ENCODE assay signal across 8 mouse cellular contexts in the genomic region with DNA sequence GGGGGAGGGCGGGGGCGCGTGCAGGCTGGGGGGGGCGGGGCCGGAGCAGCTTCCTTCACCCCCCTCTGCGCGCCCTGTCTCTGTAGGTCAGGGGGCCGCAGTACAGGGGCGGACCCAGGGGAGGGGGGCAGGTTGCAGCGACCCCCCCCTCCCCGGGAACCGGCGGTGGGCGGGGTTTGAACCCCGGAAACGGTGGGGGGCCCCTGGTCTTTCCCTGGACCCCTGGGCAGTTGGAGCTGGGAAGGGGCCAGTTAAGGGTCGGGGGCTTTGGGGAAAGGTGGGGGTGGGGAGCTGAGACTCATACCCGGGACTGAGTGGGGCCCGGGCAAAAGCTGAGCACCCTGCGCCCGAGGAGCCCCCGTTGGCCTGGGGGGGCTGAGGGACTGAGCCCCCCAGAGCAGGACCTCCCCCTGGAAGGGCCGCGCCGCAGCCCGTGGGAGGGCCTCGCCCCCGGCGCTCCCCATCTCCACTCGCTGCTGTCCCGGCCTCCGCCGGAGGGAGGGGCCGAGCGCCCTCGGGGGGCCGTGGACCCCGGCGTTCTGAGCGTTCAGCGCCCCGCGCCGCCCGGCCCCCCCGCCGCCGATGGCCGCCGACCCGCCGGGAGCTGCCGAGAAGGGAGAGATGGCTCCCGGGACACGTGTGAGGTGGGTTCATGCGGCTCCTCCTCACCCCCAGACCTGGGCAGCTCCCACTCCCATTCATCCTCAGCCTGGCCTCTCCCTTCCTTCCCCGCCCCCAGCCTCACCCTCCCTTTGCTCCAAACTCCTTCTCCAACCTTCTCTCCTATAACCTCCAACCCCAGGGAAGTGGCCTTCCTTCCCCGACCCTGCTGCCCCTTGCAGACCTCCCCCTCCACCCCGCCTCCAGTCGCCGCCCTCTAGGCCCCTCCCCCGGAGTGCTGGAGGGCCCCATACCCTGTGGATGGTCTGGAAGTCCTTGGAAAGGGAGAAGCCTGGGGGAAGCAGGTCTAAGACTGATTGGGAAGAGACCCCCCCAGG. TPM values are rescaled to one million over a fixed set of nuclear protein-coding genes. Genes with fewer than 3 reads are reported as not detected.
DNase-seq lines count a peak whose midpoint lies in the region; ATAC-seq and TF ChIP-seq lines count a peak whose summit lies in the region.

No protein-coding gene starts in this region.

- peaks cover 11% of the 10 kb centered on the region; the same call in 1 of the 2 replicates for H3K4me1 ChIP-seq in heart, embryonic 11.5 days (ENCODE audit: control insufficient read depth, insufficient read depth, low read length)
- H3K4me1 ChIP-seq in embryonic facial prominence, embryonic 11.5 days (ENCODE audit: control insufficient read depth, insufficient read depth, low read length): no peaks in the 10 kb centered on the region
- peaks cover 16% of the 10 kb centered on the region; the same call in 1 of the 2 replicates for H3K4me1 ChIP-seq in hindbrain, embryonic 14.5 days (replicated peaks; ENCODE audit: control insufficient read depth, insufficient read depth, low read length)
- peaks cover 0 to 7% of the 10 kb centered on the region in 2 experiments; a peak in 3 of 4 replicates for H3K4me1 ChIP-seq in liver, embryonic 14.5 days (replicated peaks; ENCODE audit: control insufficient read depth in 2 of 2, insufficient read depth in 2 of 2, low read length in 1 of 2)
- peaks cover 4% of the 10 kb centered on the region; the same call in 1 of the 2 replicates for H3K4me1 ChIP-seq in small intestine, adult 2 months (ENCODE audit: control insufficient read depth, insufficient read depth, insufficient read length, low read length)

- peak overlapping the region; percentile 98 for H3K4me2 ChIP-seq in heart, embryonic 11.5 days
- H3K4me2 ChIP-seq in embryonic facial prominence, embryonic 11.5 days (ENCODE audit: low read depth, low read length): peak overlapping the region; percentile 59
- peak overlapping the region; percentile 66 for H3K4me2 ChIP-seq in hindbrain, embryonic 14.5 days (replicated peaks)
- H3K4me2 ChIP-seq in liver, embryonic 14.5 days (ENCODE audit: low read depth): peak overlapping the region; percentile 92

- no peak for TF ChIP-seq CTCF in liver, embryonic 14.5 days (IDR thresholded peaks at IDR 0.05; ENCODE audit: low read depth)
- TF ChIP-seq CTCF in small intestine, adult 2 months (IDR thresholded peaks at IDR 0.05; ENCODE audit: extremely low read depth, insufficient read length, insufficient replicate concordance, low read depth, low read length): no peak

- peak; percentile 32 for ATAC-seq in heart, embryonic 11.5 days (replicated peaks; ENCODE audit: insufficient number of reproducible peaks, low FRiP score, low TSS enrichment)
- peak; percentile 1; the same call in 1 of the 2 replicates for ATAC-seq in embryonic facial prominence, embryonic 11.5 days (replicated peaks; ENCODE audit: insufficient number of reproducible peaks, low FRiP score, low TSS enrichment, low read depth)
- ATAC-seq in hindbrain, embryonic 14.5 days (ENCODE audit: low FRiP score): no peak
- ATAC-seq in liver, embryonic 14.5 days (ENCODE audit: insufficient read depth): no peak

- no peak for DNase-seq in heart, adult 8-10 months (ENCODE audit: low spot score)
- peak; percentile 45 for DNase-seq in MN1 (ENCODE audit: low spot score)
- peak; percentile 66 for DNase-seq in embryonic facial prominence, embryonic 11.5 days (ENCODE audit: low spot score)
- DNase-seq in hindbrain, embryonic 14.5 days (ENCODE audit: low spot score): no peak
- no peak for DNase-seq in liver, embryonic 14.5 days (ENCODE audit: low read depth in 3 of 3, low spot score in 3 of 3)
- DNase-seq in frontal cortex, postnatal 36 days (ENCODE audit: low spot score in 2 of 2): no peak

- H3K27ac ChIP-seq in heart, embryonic 11.5 days (ENCODE audit: low read depth, low read length): peak overlapping the region; percentile 90
- H3K27ac ChIP-seq in embryonic facial prominence, embryonic 11.5 days (replicated peaks; ENCODE audit: low read depth, low read length): peak overlapping the region; percentile 95
- H3K27ac ChIP-seq in hindbrain, embryonic 14.5 days: peak overlapping the region; percentile 77
- H3K27ac ChIP-seq in liver, embryonic 14.5 days: no peak overlapping the region
- H3K27ac ChIP-seq in small intestine, adult 2 months (ENCODE audit: insufficient read depth, low read depth, low read length): no peak overlapping the region

- peak overlapping the region; percentile 83 for H3K9ac ChIP-seq in heart, embryonic 11.5 days (ENCODE audit: low read depth, low read length)
- H3K9ac ChIP-seq in embryonic facial prominence, embryonic 11.5 days (replicated peaks; ENCODE audit: low read length): peak overlapping the region; percentile 90
- H3K9ac ChIP-seq in hindbrain, embryonic 14.5 days: peak overlapping the region; percentile 90
- H3K9ac ChIP-seq in liver, embryonic 14.5 days (replicated peaks): peak overlapping the region; percentile 47

- no peak for TF ChIP-seq POLR2A in small intestine, adult 2 months (IDR thresholded peaks at IDR 0.05; ENCODE audit: low read depth, low read length)

- peak overlapping the region; percentile 81 for H3K4me3 ChIP-seq in heart, embryonic 11.5 days (ENCODE audit: low read depth, low read length)
- peak overlapping the region; percentile 88 for H3K4me3 ChIP-seq in embryonic facial prominence, embryonic 11.5 days (ENCODE audit: low read depth, low read length)
- peak overlapping the region; percentile 92 for H3K4me3 ChIP-seq in hindbrain, embryonic 14.5 days (replicated peaks; ENCODE audit: low read length)
- H3K4me3 ChIP-seq in liver, embryonic 14.5 days (ENCODE audit: insufficient read depth in 1 of 2, low read depth in 2 of 2, low read length in 2 of 2): peak overlapping the region; percentile 75 to 87
- peak overlapping the region; percentile 96 for H3K4me3 ChIP-seq in small intestine, adult 2 months (ENCODE audit: low read depth, low read length)

- peaks cover 3% of the 10 kb centered on the region; the same call in 1 of the 2 replicates for H3K27me3 ChIP-seq in heart, embryonic 11.5 days (ENCODE audit: control insufficient read depth, insufficient read depth, low read length)
- H3K27me3 ChIP-seq in embryonic facial prominence, embryonic 11.5 days (ENCODE audit: control insufficient read depth, insufficient read depth, low read length): no peaks in the 10 kb centered on the region
- H3K27me3 ChIP-seq in hindbrain, embryonic 14.5 days (ENCODE audit: control insufficient read depth, insufficient read depth, low read length): no peaks in the 10 kb centered on the region
- no peaks in the 10 kb centered on the region for H3K27me3 ChIP-seq in liver, embryonic 14.5 days (ENCODE audit: control insufficient read depth, insufficient read depth, low read length)
- H3K27me3 ChIP-seq in small intestine, adult 2 months (ENCODE audit: control insufficient read depth, insufficient read depth, low read length): no peaks in the 10 kb centered on the region

- H3K9me3 ChIP-seq in heart, embryonic 11.5 days (replicated peaks; ENCODE audit: control insufficient read depth, low read length): no peaks in the 10 kb centered on the region
- no peaks in the 10 kb centered on the region for H3K9me3 ChIP-seq in embryonic facial prominence, embryonic 11.5 days (replicated peaks; ENCODE audit: control insufficient read depth, low read length)
- no peaks in the 10 kb centered on the region for H3K9me3 ChIP-seq in hindbrain, embryonic 14.5 days (ENCODE audit: control insufficient read depth, low read length)
- no peaks in the 10 kb centered on the region for H3K9me3 ChIP-seq in liver, embryonic 14.5 days (ENCODE audit: control insufficient read depth, low read length)

- no peak for TF ChIP-seq EP300 in liver, embryonic 14.5 days (IDR thresholded peaks at IDR 0.05; ENCODE audit: low read depth)

- H3K36me3 ChIP-seq in heart, embryonic 11.5 days (ENCODE audit: control insufficient read depth, insufficient read depth, low read length): peaks cover 18% of the 10 kb centered on the region
- H3K36me3 ChIP-seq in embryonic facial prominence, embryonic 11.5 days (replicated peaks; ENCODE audit: control insufficient read depth, insufficient read depth, low read depth, low read length): peaks cover 18% of the 10 kb centered on the region
- peaks cover 37% of the 10 kb centered on the region for H3K36me3 ChIP-seq in hindbrain, embryonic 14.5 days (replicated peaks; ENCODE audit: control insufficient read depth, insufficient read depth)
- H3K36me3 ChIP-seq in liver, embryonic 14.5 days (replicated peaks; ENCODE audit: control insufficient read depth, insufficient read depth, low read depth): no peaks in the 10 kb centered on the region
- H3K36me3 ChIP-seq in small intestine, adult 2 months (ENCODE audit: control insufficient read depth, insufficient read depth, low read length): peaks cover 24% of the 10 kb centered on the region

- WGBS in heart, embryonic 11.5 days (ENCODE audit: insufficient replicate concordance): under 1% methylated on average over 31 of the region's 62 CpGs
- 0% methylated on average over 27 of the region's 62 CpGs for whole genome bisulfite sequencing in embryonic facial prominence, embryonic 11.5 days
- WGBS in hindbrain, embryonic 14.5 days: 1% methylated on average over 41 of the region's 62 CpGs
- WGBS in liver, embryonic 14.5 days (ENCODE audit: insufficient replicate concordance): 2% methylated on average over 42 of the region's 62 CpGs
- 2% methylated on average over 58 of the region's 62 CpGs for WGBS in small intestine, adult 2 months

RNA-seq across cellular contexts. Expression of a gene that starts 2.5 kb away (rescaled TPM):
- 2.5 and 3.3 TPM in 2 replicates for polyA plus RNA-seq in heart, embryonic 11.5 days (2014; fragmentation: Nextera tagmentation; extraction: Ambion mirVana)
- 1 to 10 TPM; 1.9 to 4.9 (median 3.2) TPM for total RNA-seq in heart, adult 8-10 months (2022)
- polyA plus RNA-seq in embryonic facial prominence, embryonic 11.5 days (2014; fragmentation: Nextera tagmentation; extraction: Ambion mirVana): 9.4 and 9.5 TPM in 2 replicates
- 5.6 and 6.9 TPM in 2 replicates for polyA plus RNA-seq in hindbrain, embryonic 14.5 days (2014; fragmentation: Nextera tagmentation; extraction: Ambion mirVana)
- 10.8 and 11.3 TPM in 2 replicates for polyA plus RNA-seq in liver, embryonic 14.5 days (2012; rRNA removed)
- polyA plus RNA-seq in liver, embryonic 14.5 days (2014; fragmentation: Nextera tagmentation; extraction: Ambion mirVana): 0.85 and 1.1 TPM in 2 replicates
- polyA plus RNA-seq in small intestine, adult 2 months (2012; rRNA removed): 23.2 and 53.0 TPM in 2 replicates

RNA-seq across cellular contexts. Expression of a gene that starts 14.8 kb away (rescaled TPM):
- polyA plus RNA-seq in heart, embryonic 11.5 days (2014; fragmentation: Nextera tagmentation; extraction: Ambion mirVana): 0.32 TPM in 1 of 2 replicates, not detected in the other
- not detected for total RNA-seq in heart, adult 8-10 months (2022)
- polyA plus RNA-seq in embryonic facial prominence, embryonic 11.5 days (2014; fragmentation: Nextera tagmentation; extraction: Ambion mirVana): 0.15 and 0.59 TPM in 2 replicates
- 0.25 TPM in 1 of 2 replicates, not detected in the other for polyA plus RNA-seq in hindbrain, embryonic 14.5 days (2014; fragmentation: Nextera tagmentation; extraction: Ambion mirVana)
- not detected in 2 replicates for polyA plus RNA-seq in liver, embryonic 14.5 days (2012; rRNA removed)
- polyA plus RNA-seq in liver, embryonic 14.5 days (2014; fragmentation: Nextera tagmentation; extraction: Ambion mirVana): 0.05 and 0.15 TPM in 2 replicates
- polyA plus RNA-seq in small intestine, adult 2 months (2012; rRNA removed): not detected in 2 replicates

RNA-seq across cellular contexts. Expression of a gene that starts 22.8 kb away (rescaled TPM):
- polyA plus RNA-seq in heart, embryonic 11.5 days (2014; fragmentation: Nextera tagmentation; extraction: Ambion mirVana): 13.3 and 14.5 TPM in 2 replicates
- 10 to 100 TPM; 20.0 to 26.6 (median 24.7) TPM for total RNA-seq in heart, adult 8-10 months (2022)
- 8.6 and 8.7 TPM in 2 replicates for polyA plus RNA-seq in embryonic facial prominence, embryonic 11.5 days (2014; fragmentation: Nextera tagmentation; extraction: Ambion mirVana)
- 4.8 and 7.3 TPM in 2 replicates for polyA plus RNA-seq in hindbrain, embryonic 14.5 days (2014; fragmentation: Nextera tagmentation; extraction: Ambion mirVana)
- 6.9 and 7.2 TPM in 2 replicates for polyA plus RNA-seq in liver, embryonic 14.5 days (2012; rRNA removed)
- 3.9 and 4.9 TPM in 2 replicates for polyA plus RNA-seq in liver, embryonic 14.5 days (2014; fragmentation: Nextera tagmentation; extraction: Ambion mirVana)
- polyA plus RNA-seq in small intestine, adult 2 months (2012; rRNA removed): 17.9 and 21.3 TPM in 2 replicates

RNA-seq across cellular contexts. Expression of a gene that starts 29.7 kb away (rescaled TPM):
- 16.9 and 20.8 TPM in 2 replicates for polyA plus RNA-seq in heart, embryonic 11.5 days (2014; fragmentation: Nextera tagmentation; extraction: Ambion mirVana)
- total RNA-seq in heart, adult 8-10 months (2022): 10 to 100 TPM; 15.4 to 23.1 (median 17.9) TPM
- polyA plus RNA-seq in embryonic facial prominence, embryonic 11.5 days (2014; fragmentation: Nextera tagmentation; extraction: Ambion mirVana): 21.7 and 22.0 TPM in 2 replicates
- 18.7 and 19.1 TPM in 2 replicates for polyA plus RNA-seq in hindbrain, embryonic 14.5 days (2014; fragmentation: Nextera tagmentation; extraction: Ambion mirVana)
- 5.7 TPM in 2 replicates for polyA plus RNA-seq in liver, embryonic 14.5 days (2012; rRNA removed)
- 10.5 and 12.3 TPM in 2 replicates for polyA plus RNA-seq in liver, embryonic 14.5 days (2014; fragmentation: Nextera tagmentation; extraction: Ambion mirVana)
- polyA plus RNA-seq in small intestine, adult 2 months (2012; rRNA removed): 5.2 and 9.2 TPM in 2 replicates

RNA-seq across cellular contexts. Expression of a gene that starts 34.3 kb away (rescaled TPM):
- 4.7 and 4.9 TPM in 2 replicates for polyA plus RNA-seq in heart, embryonic 11.5 days (2014; fragmentation: Nextera tagmentation; extraction: Ambion mirVana)
- 10 to 100 TPM in 3 of 4 experiments, 1 to 10 TPM in 1; 9.4 to 12.3 (median 10.2) TPM for total RNA-seq in heart, adult 8-10 months (2022)
- 17.5 and 19.0 TPM in 2 replicates for polyA plus RNA-seq in embryonic facial prominence, embryonic 11.5 days (2014; fragmentation: Nextera tagmentation; extraction: Ambion mirVana)
- polyA plus RNA-seq in hindbrain, embryonic 14.5 days (2014; fragmentation: Nextera tagmentation; extraction: Ambion mirVana): 3.1 and 4.2 TPM in 2 replicates
- polyA plus RNA-seq in liver, embryonic 14.5 days (2012; rRNA removed): 2.6 and 4.3 TPM in 2 replicates
- polyA plus RNA-seq in liver, embryonic 14.5 days (2014; fragmentation: Nextera tagmentation; extraction: Ambion mirVana): 1.7 and 2.5 TPM in 2 replicates
- 7.1 and 8.3 TPM in 2 replicates for polyA plus RNA-seq in small intestine, adult 2 months (2012; rRNA removed)

Comparison
In these comparisons a context has a peak if more than half of its experiments do, and no peak if none do; other contexts are left out.
1. ATAC-seq: peak in heart, embryonic 11.5 days (single experiment) and embryonic facial prominence, embryonic 11.5 days (single experiment); none in hindbrain, embryonic 14.5 days (single experiment) and liver, embryonic 14.5 days (single experiment).
2. H3K27ac ChIP-seq: peak in heart, embryonic 11.5 days (single experiment), embryonic facial prominence, embryonic 11.5 days (single experiment) and hindbrain, embryonic 14.5 days (single experiment); none in liver, embryonic 14.5 days (single experiment) and small intestine, adult 2 months (single experiment).
3. DNase-seq: peak in MN1 (single experiment) and embryonic facial prominence, embryonic 11.5 days (single experiment); none in heart, adult 8-10 months (single experiment), hindbrain, embryonic 14.5 days (single experiment), liver, embryonic 14.5 days (0 of 3) and frontal cortex, postnatal 36 days (0 of 2).
4. Peak in every context shown above with its lines, with median percentiles within 50 percentile points of each other: H3K4me2 ChIP-seq, H3K4me3 ChIP-seq and H3K9ac ChIP-seq.